Mouse (Mus musculus): ENCODE data around the gene Fyttd1. TPM values are rescaled to one million over a fixed set of nuclear protein-coding genes. Genes with fewer than 3 reads are reported as not detected.
"Not testable (repeated sequence)": the region's sequence is repeated elsewhere in the genome, so short reads cannot be mapped to it uniquely, and the experiment has no call there.

The Fyttd1 gene
- polyA plus RNA-seq, 1 experiment from 2014 or later, result 143 TPM

- H3K4me3 ChIP-seq (replicated peaks; ENCODE audit: low read length), result no peak overlapping the region
- peaks cover 48% of the 10 kb centered on the region for H3K36me3 ChIP-seq (replicated peaks; ENCODE audit: control insufficient read depth, insufficient read depth)
- H3K4me2 ChIP-seq (replicated peaks), result no peak overlapping the region
- no peaks in the 10 kb centered on the region for H3K27me3 ChIP-seq (ENCODE audit: control insufficient read depth, insufficient read depth, low read length)
- H3K4me1 ChIP-seq (replicated peaks; ENCODE audit: control insufficient read depth, insufficient read depth, low read length), result no peaks in the 10 kb centered on the region
- no peak overlapping the region for H3K9ac ChIP-seq
- H3K9me3 ChIP-seq (ENCODE audit: control insufficient read depth, low read length), result no peaks in the 10 kb centered on the region
- DNase-seq (ENCODE audit: low spot score) (no peak), ATAC-seq (ENCODE audit: low FRiP score) (no peak)
- H3K27ac ChIP-seq, result no peak overlapping the region
- WGBS, result 86% methylated on average over 2 of the region's 2 CpGs
Measured at GRCm38 (mm10) chr16:32906186-32906585, 28.9 kb downstream of the Fyttd1 start.

- Histone ChIP-seq H3K9me3 (ENCODE audit: control insufficient read depth, low read length) (no peaks in the 10 kb centered on the region), H3K27ac (no peak overlapping the region), H3K36me3 (replicated peaks; ENCODE audit: control insufficient read depth, insufficient read depth) (peaks cover 43% of the 10 kb centered on the region), H3K4me2 (replicated peaks) (no peak overlapping the region), H3K4me1 (replicated peaks; ENCODE audit: control insufficient read depth, insufficient read depth, low read length) (no peaks in the 10 kb centered on the region), H3K4me3 (replicated peaks; ENCODE audit: low read length) (no peak overlapping the region), H3K9ac (no peak overlapping the region), H3K27me3 (ENCODE audit: control insufficient read depth, insufficient read depth, low read length) (no peaks in the 10 kb centered on the region)
- DNase-seq (ENCODE audit: low spot score) (no peak), ATAC-seq (ENCODE audit: low FRiP score) (no peak)
- 87% methylated on average over 8 of the region's 8 CpGs for WGBS
Measured at GRCm38 (mm10) chr16:32906727-32907126, 29.4 kb downstream of the Fyttd1 start.

- H3K4me1 ChIP-seq (replicated peaks; ENCODE audit: control insufficient read depth, insufficient read depth, low read length), result peaks cover 12% of the 10 kb centered on the region
Measured at GRCm38 (mm10) chr16:32913212-32913611, 35.9 kb downstream of the Fyttd1 start.

GRCm38 (mm10) chr16:32913937-32914881 is 36.9 kb downstream of the Fyttd1 start, which contains the start of gene Lrch3:
Gene Lrch3, plus strand, starts transcription at chr16:32914100.
- ATAC-seq (ENCODE audit: low FRiP score), result peak; percentile 89
- H3K36me3 ChIP-seq (replicated peaks; ENCODE audit: control insufficient read depth, insufficient read depth), result no peaks in the 10 kb centered on the region
- WGBS, result under 1% methylated on average over 85 of the region's 85 CpGs

More at GRCm38 (mm10) chr16:32913212-32913611, 35.9 kb downstream of the Fyttd1 start:
- H3K4me3 ChIP-seq (replicated peaks; ENCODE audit: low read length), result peak overlapping the region; percentile 86; the same call in 1 of the 2 replicates
- peak overlapping the region; percentile 72 for H3K4me2 ChIP-seq (replicated peaks)
- no peaks in the 10 kb centered on the region for H3K36me3 ChIP-seq (replicated peaks; ENCODE audit: control insufficient read depth, insufficient read depth)
- ATAC-seq (ENCODE audit: low FRiP score) (no peak), DNase-seq (ENCODE audit: low spot score) (no peak)
- no peaks in the 10 kb centered on the region for H3K9me3 ChIP-seq (ENCODE audit: control insufficient read depth, low read length)
- WGBS, result 73% methylated on average over 7 of the region's 7 CpGs
- H3K9ac ChIP-seq, result 0 out of 2 replicates have a peak overlapping the region, but pooled peaks have one; percentile 86
- H3K27me3 ChIP-seq (ENCODE audit: control insufficient read depth, insufficient read depth, low read length), result no peaks in the 10 kb centered on the region
- no peak overlapping the region for H3K27ac ChIP-seq

GRCm38 (mm10) chr16:32915292-32916068 is 38.2 kb downstream of the Fyttd1 start:
- H3K27me3 ChIP-seq (ENCODE audit: control insufficient read depth, insufficient read depth, low read length), result no peaks in the 10 kb centered on the region
- no peak overlapping the region for H3K27ac ChIP-seq
- no peak for ATAC-seq (ENCODE audit: low FRiP score)
- peak overlapping the region; percentile 86 for H3K9ac ChIP-seq
- WGBS, result 76% methylated on average over 9 of the region's 9 CpGs
- H3K4me3 ChIP-seq (replicated peaks; ENCODE audit: low read length), result peak overlapping the region; percentile 86
- no peaks in the 10 kb centered on the region for H3K9me3 ChIP-seq (ENCODE audit: control insufficient read depth, low read length)
- peak overlapping the region; percentile 72 for H3K4me2 ChIP-seq (replicated peaks)
- peaks cover 12% of the 10 kb centered on the region for H3K4me1 ChIP-seq (replicated peaks; ENCODE audit: control insufficient read depth, insufficient read depth, low read length)
- no peak for DNase-seq (ENCODE audit: low spot score)
- no peaks in the 10 kb centered on the region for H3K36me3 ChIP-seq (replicated peaks; ENCODE audit: control insufficient read depth, insufficient read depth)

More at GRCm38 (mm10) chr16:32913937-32914881, 36.9 kb downstream of the Fyttd1 start, which contains the start of gene Lrch3:
- peak within 1 kb of the TSS; percentile 88 for H3K27ac ChIP-seq
- peak; percentile 94 for DNase-seq (ENCODE audit: low spot score)
- peak within 1 kb of the TSS; percentile 72 for H3K4me2 ChIP-seq (replicated peaks)
- peak within 1 kb of the TSS; percentile 86 for H3K4me3 ChIP-seq (replicated peaks; ENCODE audit: low read length)
- peaks cover 12% of the 10 kb centered on the region for H3K4me1 ChIP-seq (replicated peaks; ENCODE audit: control insufficient read depth, insufficient read depth, low read length)
- peak within 1 kb of the TSS; percentile 86 for H3K9ac ChIP-seq
- H3K27me3 ChIP-seq (ENCODE audit: control insufficient read depth, insufficient read depth, low read length), result no peaks in the 10 kb centered on the region
- H3K9me3 ChIP-seq (ENCODE audit: control insufficient read depth, low read length), result no peaks in the 10 kb centered on the region

GRCm38 (mm10) chr16:32926629-32927028 is 49.3 kb downstream of the Fyttd1 start:
- H3K4me2 ChIP-seq (replicated peaks); ATAC-seq (ENCODE audit: low FRiP score); H3K9ac ChIP-seq; H3K27ac ChIP-seq; DNase-seq (ENCODE audit: low spot score); H3K4me3 ChIP-seq (replicated peaks; ENCODE audit: low read length); H3K9me3 ChIP-seq (ENCODE audit: control insufficient read depth, low read length); H3K4me1 ChIP-seq (replicated peaks; ENCODE audit: control insufficient read depth, insufficient read depth, low read length); H3K27me3 ChIP-seq (ENCODE audit: control insufficient read depth, insufficient read depth, low read length); H3K36me3 ChIP-seq (replicated peaks; ENCODE audit: control insufficient read depth, insufficient read depth): not testable (repeated sequence)
- 92% methylated on average over 9 of the region's 9 CpGs for WGBS

- H3K4me3 ChIP-seq (replicated peaks; ENCODE audit: low read length), result no peak overlapping the region
- no peaks in the 10 kb centered on the region for H3K36me3 ChIP-seq (replicated peaks; ENCODE audit: control insufficient read depth, insufficient read depth)
- ATAC-seq (ENCODE audit: low FRiP score), result no peak
- H3K27me3 ChIP-seq (ENCODE audit: control insufficient read depth, insufficient read depth, low read length), result no peaks in the 10 kb centered on the region
- H3K9me3 ChIP-seq (ENCODE audit: control insufficient read depth, low read length), result no peaks in the 10 kb centered on the region
- 97% methylated on average over 8 of the region's 8 CpGs for WGBS
- H3K27ac ChIP-seq, result no peak overlapping the region
- no peak overlapping the region for H3K9ac ChIP-seq
- H3K4me1 ChIP-seq (replicated peaks; ENCODE audit: control insufficient read depth, insufficient read depth, low read length), result 0 out of 2 replicates have a peak, but pooled peaks cover 3% of the 10 kb centered on the region
- H3K4me2 ChIP-seq (replicated peaks), result no peak overlapping the region
- no peak for DNase-seq (ENCODE audit: low spot score)
Measured at GRCm38 (mm10) chr16:32927044-32927443, 49.7 kb downstream of the Fyttd1 start.

- no peak for ATAC-seq (ENCODE audit: low FRiP score)
- DNase-seq (ENCODE audit: low spot score), result no peak
- no peaks in the 10 kb centered on the region for H3K36me3 ChIP-seq (replicated peaks; ENCODE audit: control insufficient read depth, insufficient read depth)
Measured at GRCm38 (mm10) chr16:32929918-32930317, 52.6 kb downstream of the Fyttd1 start.

GRCm38 (mm10) chr16:32934470-32934869 is 57.2 kb downstream of the Fyttd1 start:
- no peak for DNase-seq (ENCODE audit: low spot score)
- no peaks in the 10 kb centered on the region for H3K9me3 ChIP-seq (ENCODE audit: control insufficient read depth, low read length)
- no peak overlapping the region for H3K4me3 ChIP-seq (replicated peaks; ENCODE audit: low read length)
- no peak for ATAC-seq (ENCODE audit: low FRiP score)
- no peaks in the 10 kb centered on the region for H3K27me3 ChIP-seq (ENCODE audit: control insufficient read depth, insufficient read depth, low read length)
- no peak overlapping the region for H3K27ac ChIP-seq
- H3K4me1 ChIP-seq (replicated peaks; ENCODE audit: control insufficient read depth, insufficient read depth, low read length), result 0 out of 2 replicates have a peak, but pooled peaks cover 6% of the 10 kb centered on the region
- WGBS, result 68% methylated on average over 2 of the region's 2 CpGs
- H3K4me2 ChIP-seq (replicated peaks), result no peak overlapping the region
- no peak overlapping the region for H3K9ac ChIP-seq
- no peaks in the 10 kb centered on the region for H3K36me3 ChIP-seq (replicated peaks; ENCODE audit: control insufficient read depth, insufficient read depth)

More at GRCm38 (mm10) chr16:32929918-32930317, 52.6 kb downstream of the Fyttd1 start:
- 11% methylated on average over 2 of the region's 2 CpGs for WGBS
- H3K4me2 ChIP-seq (replicated peaks), result no peak overlapping the region
- no peak overlapping the region for H3K4me3 ChIP-seq (replicated peaks; ENCODE audit: low read length)
- no peak overlapping the region for H3K27ac ChIP-seq
- no peaks in the 10 kb centered on the region for H3K9me3 ChIP-seq (ENCODE audit: control insufficient read depth, low read length)
- H3K27me3 ChIP-seq (ENCODE audit: control insufficient read depth, insufficient read depth, low read length), result no peaks in the 10 kb centered on the region
- 0 out of 2 replicates have a peak, but pooled peaks cover 3% of the 10 kb centered on the region for H3K4me1 ChIP-seq (replicated peaks; ENCODE audit: control insufficient read depth, insufficient read depth, low read length)
- no peak overlapping the region for H3K9ac ChIP-seq
